Mouse (Mus musculus) bone marrow, adult 2 months (tissue): ENCODE measurements around the gene Echdc2.

Source experiments
- CTCF ChIP-seq: fragments of 200-500 bp; IDR thresholded peaks from 2 replicates; pipeline ENCODE4 v1.5.1; 2011; ENCODE audit warnings: low read length, control low read depth; ENCODE audit not compliant: control insufficient read depth, insufficient read depth
- POLR2A ChIP-seq: fragments of 200-500 bp; IDR thresholded peaks from 2 replicates; pipeline ENCODE4 v1.6.1; 2011; ENCODE audit warnings: low read depth, mild to moderate bottlenecking, control low read depth, low read length, borderline replicate concordance; ENCODE audit not compliant: control insufficient read depth

DNA sequence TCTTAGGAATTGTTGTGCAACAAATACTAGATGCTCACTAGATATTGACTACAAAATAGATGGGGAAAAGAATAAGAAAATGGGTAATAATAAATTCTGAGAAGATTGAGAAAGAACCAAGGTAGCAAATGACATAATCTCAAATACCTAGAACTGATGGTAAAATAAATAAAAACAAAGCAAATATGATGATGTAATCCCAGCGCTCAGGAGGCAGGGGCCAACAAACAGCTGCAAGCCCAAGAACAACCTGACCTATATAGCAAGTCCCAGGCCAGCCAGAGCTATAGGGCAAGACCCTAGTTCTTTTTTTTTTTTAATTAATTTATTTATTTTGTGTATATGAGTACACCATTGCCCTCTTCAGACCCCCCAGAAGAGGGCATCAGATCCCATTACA, 41.1 kb upstream of the Echdc2 start:
- TF ChIP-seq POLR2A: no peak
- no peak for TF ChIP-seq CTCF
